Mouse (Mus musculus) forebrain, embryonic 16.5 days (tissue): ENCODE measurements around the gene Sult6b2. TPM values are rescaled to one million over a fixed set of nuclear protein-coding genes. Genes with fewer than 3 reads are reported as not detected.
A peak's percentile ranks its signal among the peaks of the same experiment; 100 is the strongest.

Experiments used
- ATAC-seq: fragments of 200-750 bp; cut with Nextera tagmentation; 2 replicates; pipeline ENCODE4 v1.8.0; 2017; ENCODE audit warnings: mild to moderate bottlenecking, moderate library complexity
- H3K27ac ChIP-seq: fragments of 300-500 bp; sonication (generic); 2 replicates; pipeline ENCODE4 v1.5.1; 2014; ENCODE audit warnings: low read length, control low read depth
- H3K27me3 ChIP-seq: fragments of 300-500 bp; sonication (generic); replicated peaks from 2 replicates; pipeline ENCODE4 v1.6.1; 2014; ENCODE audit warnings: low read length; ENCODE audit not compliant: control insufficient read depth, insufficient read depth
- H3K36me3 ChIP-seq: fragments of 300-500 bp; sonication (generic); 2 replicates; pipeline ENCODE4 v1.6.1; 2014; ENCODE audit not compliant: control insufficient read depth, insufficient read depth
- H3K4me1 ChIP-seq: fragments of 300-500 bp; sonication (generic); replicated peaks from 2 replicates; pipeline ENCODE4 v1.6.1; 2014; ENCODE audit warnings: low read length; ENCODE audit not compliant: control insufficient read depth, insufficient read depth
- H3K4me2 ChIP-seq: fragments of 300-500 bp; sonication (generic); 2 replicates; pipeline ENCODE4 v1.6.1; 2014; ENCODE audit warnings: mild to moderate bottlenecking, low read length, control low read depth
- H3K4me3 ChIP-seq: fragments of 300-500 bp; sonication (generic); replicated peaks from 2 replicates; pipeline ENCODE4 v1.5.1; 2014; ENCODE audit warnings: mild to moderate bottlenecking, low read length, control low read depth
- H3K9ac ChIP-seq: fragments of 300-500 bp; sonication (generic); replicated peaks from 2 replicates; pipeline ENCODE4 v1.6.1; 2014; ENCODE audit warnings: low read depth, low read length, control low read depth
- H3K9me3 ChIP-seq: fragments of 300-500 bp; sonication (generic); 2 replicates; pipeline ENCODE4 v1.6.1; 2016; ENCODE audit warnings: low read length; ENCODE audit not compliant: control insufficient read depth
- WGBS: fragments of 180-500 bp; shearing (Covaris S2); extraction: QIAGEN DNeasy Blood & Tissue Kit; methylation state at CpG from one replicate; pipeline ENCODE4 v1.1.7; 2014; 5-methylcytosine and 5-hydroxymethylcytosine counted together
- polyA plus RNA-seq: library from polyadenylated mRNA; unstranded; fragments of >200 nt; fragmentation: Nextera tagmentation; extraction: Ambion mirVana; gene quantifications from 2 replicates; pipeline ENCODE4 v1.2.1, GENCODE M21; 2015

Sult6b2 gene
- polyA plus RNA-seq, 1 experiment from 2014 or later: 0.28 TPM

- peak; percentile 83 for ATAC-seq
- Histone ChIP-seq H3K4me1 (peaks cover 11% of the 10 kb centered on the region), H3K9ac (no peak overlapping the region), H3K36me3 (no peaks in the 10 kb centered on the region), H3K9me3 (no peaks in the 10 kb centered on the region), H3K27ac (no peak overlapping the region), H3K4me3 (no peak overlapping the region), H3K4me2 (no peak overlapping the region), H3K27me3 (no peaks in the 10 kb centered on the region)
- 40% methylated on average over 18 of the region's 18 CpGs for WGBS
Observed at GRCm38 (mm10) chr6:142788042-142788987, 16.0 kb downstream of the Sult6b2 start.

GRCm38 (mm10) chr6:142786106-142786505 is 18.2 kb downstream of the Sult6b2 start:
- Histone ChIP-seq H3K4me3 (no peak overlapping the region), H3K9ac (no peak overlapping the region), H3K36me3 (no peaks in the 10 kb centered on the region), H3K4me1 (peaks cover 13% of the 10 kb centered on the region), H3K27ac (no peak overlapping the region), H3K9me3 (no peaks in the 10 kb centered on the region), H3K27me3 (no peaks in the 10 kb centered on the region), H3K4me2 (no peak overlapping the region)
- ATAC-seq: no peak
- WGBS: 85% methylated on average over 21 of the region's 21 CpGs

- peaks cover 15% of the 10 kb centered on the region for H3K4me1 ChIP-seq
- H3K9me3 ChIP-seq: no peaks in the 10 kb centered on the region
- H3K36me3 ChIP-seq: no peaks in the 10 kb centered on the region
- no peak overlapping the region for H3K9ac ChIP-seq
- no peaks in the 10 kb centered on the region for H3K27me3 ChIP-seq
- no peak overlapping the region for H3K27ac ChIP-seq
- WGBS: 33% methylated on average over 4 of the region's 4 CpGs
- no peak overlapping the region for H3K4me2 ChIP-seq
- H3K4me3 ChIP-seq: no peak overlapping the region
- no peak for ATAC-seq
Observed at GRCm38 (mm10) chr6:142785343-142785742, 19.0 kb downstream of the Sult6b2 start.

DNA sequence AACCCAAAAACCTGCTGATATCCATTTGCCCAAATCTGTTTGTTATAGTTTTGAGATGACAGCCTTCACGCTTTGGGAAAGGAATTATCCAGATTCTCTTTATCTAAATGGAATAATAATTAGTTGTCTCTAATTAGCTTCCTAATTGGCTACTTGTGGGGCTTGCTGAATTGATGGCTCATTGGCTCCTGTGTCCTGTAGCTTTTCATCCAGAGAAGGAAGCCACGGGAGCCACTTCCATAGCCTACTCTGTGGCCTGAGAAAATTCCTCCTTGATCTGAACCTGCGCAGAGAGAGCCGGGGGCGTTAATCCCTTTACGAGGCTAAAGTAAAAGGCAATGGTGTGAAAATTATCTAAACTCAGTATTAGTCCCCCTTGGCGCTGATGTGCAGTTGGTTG is 23.0 kb downstream of the Sult6b2 start:
- Histone ChIP-seq H3K36me3 (no peaks in the 10 kb centered on the region), H3K9me3 (no peaks in the 10 kb centered on the region), H3K27me3 (no peaks in the 10 kb centered on the region), H3K4me2 (no peak overlapping the region), H3K9ac (no peak overlapping the region), H3K4me3 (no peak overlapping the region), H3K27ac (no peak overlapping the region), H3K4me1 (peaks cover 18% of the 10 kb centered on the region)
- 13% methylated on average over 7 of the region's 7 CpGs for WGBS
- peak; percentile 54 for ATAC-seq

- H3K27ac ChIP-seq: no peak overlapping the region
- peak; percentile 77 for ATAC-seq
- WGBS: 13% methylated on average over 4 of the region's 4 CpGs
Observed at GRCm38 (mm10) chr6:142780574-142781033, 23.7 kb downstream of the Sult6b2 start.

GRCm38 (mm10) chr6:142779812-142780573 is 24.3 kb downstream of the Sult6b2 start:
- no peak overlapping the region for H3K4me3 ChIP-seq
- no peak overlapping the region for H3K9ac ChIP-seq
- H3K9me3 ChIP-seq: no peaks in the 10 kb centered on the region
- H3K4me1 ChIP-seq: peaks cover 18% of the 10 kb centered on the region
- 29% methylated on average over 14 of the region's 14 CpGs for WGBS
- H3K36me3 ChIP-seq: peaks cover 4% of the 10 kb centered on the region; the same call in 1 of the 2 replicates
- H3K4me2 ChIP-seq: no peak overlapping the region
- peak overlapping the region; percentile 54 for H3K27ac ChIP-seq
- no peaks in the 10 kb centered on the region for H3K27me3 ChIP-seq
- peak; percentile 87 for ATAC-seq

More at GRCm38 (mm10) chr6:142780574-142781033, 23.7 kb downstream of the Sult6b2 start:
- peaks cover 18% of the 10 kb centered on the region for H3K4me1 ChIP-seq
- H3K4me2 ChIP-seq: no peak overlapping the region
- H3K4me3 ChIP-seq: no peak overlapping the region
- H3K9ac ChIP-seq: no peak overlapping the region
- H3K9me3 ChIP-seq: no peaks in the 10 kb centered on the region
- no peaks in the 10 kb centered on the region for H3K27me3 ChIP-seq
- H3K36me3 ChIP-seq: 0 out of 2 replicates have a peak, but pooled peaks cover 1% of the 10 kb centered on the region

GRCm38 (mm10) chr6:142779045-142779811 is 25.1 kb downstream of the Sult6b2 start:
- ATAC-seq: peak; percentile 43
- Histone ChIP-seq H3K27ac (no peak overlapping the region; the same call in 1 of the 2 replicates), H3K9me3 (no peaks in the 10 kb centered on the region), H3K4me3 (no peak overlapping the region), H3K4me1 (peaks cover 18% of the 10 kb centered on the region), H3K9ac (no peak overlapping the region), H3K4me2 (no peak overlapping the region), H3K36me3 (peaks cover 7% of the 10 kb centered on the region; the same call in 1 of the 2 replicates), H3K27me3 (no peaks in the 10 kb centered on the region)
- WGBS: 45% methylated on average over 11 of the region's 11 CpGs

- H3K9me3 ChIP-seq: no peaks in the 10 kb centered on the region
- H3K27ac ChIP-seq: no peak overlapping the region
- 86% methylated on average over 4 of the region's 4 CpGs for WGBS
- H3K36me3 ChIP-seq: peaks cover 27% of the 10 kb centered on the region
- H3K4me3 ChIP-seq: no peak overlapping the region
- H3K9ac ChIP-seq: no peak overlapping the region
- H3K27me3 ChIP-seq: no peaks in the 10 kb centered on the region
- peaks cover 18% of the 10 kb centered on the region for H3K4me1 ChIP-seq
- no peak overlapping the region for H3K4me2 ChIP-seq
- no peak for ATAC-seq
Observed at GRCm38 (mm10) chr6:142776935-142777334, 27.4 kb downstream of the Sult6b2 start.
